Mouse (Mus musculus) CD4-positive, CD25-positive, alpha-beta regulatory T cell, adult 2 months (primary cell): ENCODE measurements around the gene Psmc2.

Experiments
- DNase-seq: peaks from one replicate; pipeline ENCODE4 v3.0.0-alpha.2; 2012; ENCODE audit warnings: low read depth, low spot score

The Psmc2 gene

GRCm38 (mm10) chr5:21804837-21805236 is 19.8 kb downstream of the Psmc2 start:
- DNase-seq, result no peak

- no peak for DNase-seq
Observed at GRCm38 (mm10) chr5:21810924-21811323, 25.8 kb downstream of the Psmc2 start.

GRCm38 (mm10) chr5:21813994-21814393 is 28.9 kb downstream of the Psmc2 start:
- DNase-seq, result peak; percentile 59

- no peak for DNase-seq
Observed at GRCm38 (mm10) chr5:21826370-21826769, 41.3 kb downstream of the Psmc2 start.

- no peak for DNase-seq
Observed at GRCm38 (mm10) chr5:21827643-21828042, 42.6 kb downstream of the Psmc2 start.

GRCm38 (mm10) chr5:21828855-21829254 is 43.8 kb downstream of the Psmc2 start:
- DNase-seq, result no peak

- no peak for DNase-seq
Observed at GRCm38 (mm10) chr5:21831761-21832160, 46.7 kb downstream of the Psmc2 start.

GRCm38 (mm10) chr5:21844676-21845075 is 59.6 kb downstream of the Psmc2 start:
- DNase-seq, result peak; percentile 23

- DNase-seq, result no peak
Observed at GRCm38 (mm10) chr5:21846616-21847290, 61.7 kb downstream of the Psmc2 start.

- no peak for DNase-seq
Observed at GRCm38 (mm10) chr5:21847438-21847837, 62.4 kb downstream of the Psmc2 start.

GRCm38 (mm10) chr5:21851679-21852340 is 66.7 kb downstream of the Psmc2 start:
- no peak for DNase-seq
